Mouse (Mus musculus) left cerebral cortex, postnatal 14 days (tissue): ENCODE measurements around the gene Capn3. TPM values are rescaled to one million over a fixed set of nuclear protein-coding genes. Genes with fewer than 3 reads are reported as not detected.

Source experiments
- DNase-seq, 2 experiments: peaks; one replicate each; pipeline ENCODE4 v3.0.0; 2021 to 2022; ENCODE audit warnings: low spot score in 2 of 2, mixed read lengths in 1 of 2
- intact Hi-C: fragments of 180-260 bp; cut with DNase I; formaldehyde crosslinking; loops from one replicate; pipeline ENCODE4 v1.15.1; 2025
- total RNA-seq, 2 experiments: library from RNA; stranded (reverse); gene quantifications; 2 replicates each; pipeline ENCODE4 v1.2.3; 2021

The Capn3 gene
- total RNA-seq, 2 experiments from 2014 or later = 4.1 to 5.7 TPM

DNA sequence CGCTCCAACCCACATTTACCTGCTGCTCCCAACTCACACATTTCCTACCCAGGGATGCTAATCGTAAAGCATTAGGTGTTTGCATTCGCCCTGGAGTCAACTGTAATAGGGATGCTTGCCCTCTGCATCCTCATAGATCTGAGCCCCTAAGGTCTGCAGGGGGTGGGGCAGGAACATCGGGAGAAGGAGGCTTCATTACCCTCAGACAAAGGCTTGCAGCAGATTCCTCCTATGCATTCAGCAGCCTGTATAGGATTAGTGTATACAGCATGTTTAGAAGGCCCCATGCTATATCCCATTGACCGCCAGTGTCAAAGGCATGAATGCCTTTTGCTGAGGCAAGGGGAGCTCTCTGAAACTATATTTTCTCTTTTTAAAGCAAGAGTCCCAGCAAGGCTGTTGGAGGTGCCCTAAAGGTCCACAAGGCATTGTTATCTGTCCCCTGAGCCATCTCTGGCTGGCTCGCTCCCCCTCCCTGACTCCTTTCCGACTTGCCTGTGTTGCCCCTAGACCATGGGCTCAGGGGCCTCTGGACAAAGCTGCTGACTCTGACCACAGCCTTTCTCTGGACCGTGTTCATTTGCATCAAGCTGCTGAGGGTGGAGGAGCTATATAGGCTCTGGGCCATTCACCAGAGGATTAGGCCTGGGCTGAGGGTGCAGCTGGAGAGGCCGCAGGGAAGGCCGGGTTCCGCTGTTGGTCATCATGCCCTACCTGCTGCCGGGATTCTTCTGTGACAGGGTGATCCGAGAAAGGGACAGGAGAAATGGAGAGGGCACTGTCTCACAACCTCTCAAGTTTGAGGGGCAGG, 20.7 kb downstream of the Capn3 start:
- intact Hi-C loops = loop anchor here (5.0 kb wide), 1 partner anchor 196 kb away; no protein-coding TSS in a partner anchor
- DNase-seq = no peak

DNA sequence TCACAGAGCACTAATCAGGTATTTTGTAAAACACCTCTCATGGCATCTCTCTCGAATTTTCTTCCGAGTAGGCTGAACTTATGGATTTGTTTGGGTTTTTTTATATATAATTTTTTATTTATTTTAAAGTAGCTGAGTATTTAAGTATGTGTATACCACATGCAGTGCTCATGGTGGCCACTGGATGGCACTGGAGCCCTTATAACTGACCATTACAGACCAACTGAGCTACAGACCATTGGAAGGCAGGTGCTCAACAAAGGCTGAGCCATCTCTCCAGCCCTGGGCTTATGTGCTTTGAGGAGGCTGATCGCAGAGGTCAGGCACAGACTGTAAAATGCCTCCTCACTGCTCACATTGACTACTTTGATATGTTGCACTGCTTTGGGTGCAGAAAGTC, 22.8 kb downstream of the Capn3 start:
- intact Hi-C loops = loop anchor here (5.0 kb wide), 1 partner anchor 194 kb away; no protein-coding TSS in a partner anchor
- DNase-seq = peak; percentile 79 to 86

- intact Hi-C loops = no loop called here
These were observed 26.1 kb downstream of the Capn3 start for GRCm38 (mm10) chr2:120481921-120482320.

GRCm38 (mm10) chr2:120482506-120483389, 26.9 kb downstream of the Capn3 start:
- intact Hi-C loops = no loop called here
- no peak for DNase-seq

More at GRCm38 (mm10) chr2:120481921-120482320, 26.1 kb downstream of the Capn3 start:
- DNase-seq = no peak

DNA sequence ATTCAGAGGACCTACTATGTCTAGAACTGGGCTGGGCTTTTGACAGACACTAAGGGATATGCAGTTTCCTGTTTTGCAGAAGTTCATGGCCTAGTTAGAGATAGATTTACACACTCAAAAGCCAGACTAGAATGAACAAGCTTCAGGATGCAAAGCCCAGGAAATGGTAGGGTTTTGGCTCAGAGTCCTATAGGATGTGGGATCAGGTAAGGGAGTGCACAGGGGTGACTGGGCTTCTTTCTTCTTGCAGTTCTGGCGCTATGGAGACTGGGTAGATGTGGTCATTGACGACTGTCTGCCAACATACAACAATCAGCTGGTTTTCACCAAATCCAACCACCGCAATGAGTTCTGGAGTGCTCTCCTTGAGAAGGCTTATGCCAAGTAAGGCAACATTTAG, 28.4 kb downstream of the Capn3 start:
- intact Hi-C loops = no loop called here
- DNase-seq = no peak

DNA sequence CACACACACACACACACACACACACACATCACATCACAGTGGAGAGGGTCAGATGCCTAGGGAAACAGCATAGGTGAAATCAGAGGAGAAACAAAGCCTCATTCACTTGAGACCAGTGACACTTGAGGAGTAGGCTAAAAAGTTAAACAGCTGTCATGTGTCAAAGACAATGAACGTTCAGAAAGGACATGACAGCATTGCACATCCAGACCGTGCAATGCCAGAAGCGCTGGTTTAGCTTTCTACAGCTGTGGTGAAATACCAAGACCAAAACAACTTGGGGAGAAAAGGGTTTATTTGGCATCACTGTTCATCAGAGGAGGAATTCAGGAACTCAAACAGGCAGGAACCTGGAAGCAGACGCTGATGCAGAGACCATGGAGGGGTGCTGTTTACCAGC, 37.4 kb downstream of the Capn3 start:
- no peak for DNase-seq
- intact Hi-C loops = no loop called here

DNA sequence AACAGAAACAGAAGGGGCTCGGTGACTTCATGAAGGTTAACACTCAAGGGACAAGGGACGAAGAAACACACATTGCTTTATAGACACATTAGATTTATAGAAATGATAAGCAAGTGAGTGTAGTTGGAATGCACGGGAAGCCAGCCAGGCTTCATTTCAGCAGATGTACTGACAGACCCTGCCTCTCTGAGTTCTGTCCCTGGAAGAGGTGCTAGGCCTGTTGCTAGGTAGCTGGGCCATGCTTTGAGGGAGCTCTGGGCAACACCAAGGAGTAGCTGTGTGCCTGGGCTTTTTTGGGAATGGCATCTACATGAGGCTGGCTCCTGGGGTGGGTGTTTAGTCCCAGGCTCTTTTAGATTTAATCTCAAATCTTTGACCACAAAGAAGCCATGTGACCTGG, 40.7 kb downstream of the Capn3 start:
- peak; percentile 55 to 77 for DNase-seq
- intact Hi-C loops = no loop called here

- intact Hi-C loops = no loop called here
- no peak for DNase-seq
These were observed 44.2 kb downstream of the Capn3 start for GRCm38 (mm10) chr2:120499971-120500471.

DNA sequence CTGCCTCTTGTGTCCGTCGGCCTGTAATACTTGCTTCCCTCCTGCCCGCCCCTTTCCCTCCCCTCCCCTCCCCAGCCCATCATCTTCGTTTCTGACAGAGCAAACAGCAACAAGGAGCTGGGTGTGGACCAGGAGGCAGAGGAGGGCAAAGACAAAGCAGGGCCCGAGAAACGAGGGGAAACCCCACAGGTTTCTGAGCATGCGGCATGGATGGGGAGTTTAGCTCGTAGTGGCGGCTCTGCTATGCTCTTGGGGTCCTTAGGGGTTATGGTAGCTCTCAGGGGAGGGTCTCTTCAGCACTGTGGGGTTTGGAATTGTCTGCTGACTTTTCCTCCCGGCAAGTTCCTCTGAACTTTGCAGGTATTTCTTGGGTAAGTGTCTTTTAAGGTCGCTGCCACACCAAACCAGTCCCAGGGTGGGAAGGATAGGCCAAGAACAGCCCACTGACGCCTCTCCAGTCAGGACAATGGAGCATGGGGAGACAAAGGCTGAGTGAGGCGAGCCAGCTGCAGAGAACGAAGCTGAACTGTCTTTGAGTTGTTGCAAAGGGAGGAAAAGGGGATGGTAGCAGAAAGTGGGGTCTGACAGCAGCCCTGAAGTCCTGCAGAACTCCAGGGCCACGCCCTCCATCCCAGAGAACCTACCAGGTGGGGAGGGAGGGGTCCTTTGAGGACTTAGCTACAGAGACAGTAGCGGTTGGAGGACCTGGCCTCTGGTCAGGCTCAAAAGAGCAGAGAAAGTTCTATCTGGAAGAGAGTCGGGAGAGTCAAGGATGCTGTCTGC, 45.5 kb downstream of the Capn3 start:
- intact Hi-C loops = no loop called here
- DNase-seq = no peak

DNA sequence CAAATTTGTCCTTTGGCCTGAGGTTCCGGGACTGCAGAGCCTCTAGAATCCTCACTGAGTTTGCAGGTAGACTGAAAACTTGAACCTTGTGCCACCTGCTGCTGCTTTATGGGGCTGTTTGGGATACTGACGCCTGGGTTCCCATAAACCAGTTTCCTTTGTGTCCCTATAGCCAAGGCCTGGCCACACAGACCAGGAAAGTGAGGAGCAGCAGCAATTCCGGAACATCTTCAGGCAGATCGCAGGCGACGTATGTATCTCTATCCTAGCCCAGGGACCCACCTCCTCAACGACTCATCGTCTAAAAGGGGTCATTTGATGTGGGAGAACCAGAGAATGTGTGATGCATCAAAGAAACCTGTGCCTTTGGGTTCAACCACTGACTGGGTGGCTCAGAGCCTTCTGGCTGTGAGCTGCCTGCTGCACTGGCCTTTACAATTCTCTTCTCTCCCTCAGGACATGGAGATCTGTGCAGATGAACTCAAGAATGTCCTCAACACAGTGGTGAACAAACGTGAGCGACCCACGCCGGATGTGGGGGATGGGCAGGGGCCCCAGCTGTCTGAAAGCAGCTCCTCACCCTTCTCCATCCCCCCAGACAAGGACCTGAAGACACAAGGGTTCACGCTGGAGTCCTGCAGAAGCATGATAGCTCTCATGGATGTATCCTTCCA, 46.2 kb downstream of the Capn3 start:
- intact Hi-C loops = no loop called here
- no peak for DNase-seq

DNA sequence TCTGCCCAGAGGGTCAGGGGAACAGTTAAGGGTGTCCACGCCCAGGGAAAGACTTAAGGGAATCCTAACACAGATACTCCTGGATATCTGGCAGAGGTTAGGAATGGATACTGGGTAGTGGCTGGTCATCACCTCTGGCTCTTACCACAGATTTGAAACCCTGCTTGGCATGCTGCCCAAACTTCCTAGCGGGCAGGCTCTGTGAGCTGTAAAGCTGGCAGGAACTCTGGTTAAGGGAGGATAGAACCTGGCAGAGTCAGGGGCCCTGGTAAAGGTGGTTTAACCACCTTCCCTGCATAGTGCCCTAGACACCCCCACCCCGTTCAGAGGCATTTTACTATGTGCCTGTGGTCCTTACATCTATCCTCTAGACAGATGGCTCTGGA, 46.8 kb downstream of the Capn3 start:
- DNase-seq = no peak
- intact Hi-C loops = no loop called here

DNA sequence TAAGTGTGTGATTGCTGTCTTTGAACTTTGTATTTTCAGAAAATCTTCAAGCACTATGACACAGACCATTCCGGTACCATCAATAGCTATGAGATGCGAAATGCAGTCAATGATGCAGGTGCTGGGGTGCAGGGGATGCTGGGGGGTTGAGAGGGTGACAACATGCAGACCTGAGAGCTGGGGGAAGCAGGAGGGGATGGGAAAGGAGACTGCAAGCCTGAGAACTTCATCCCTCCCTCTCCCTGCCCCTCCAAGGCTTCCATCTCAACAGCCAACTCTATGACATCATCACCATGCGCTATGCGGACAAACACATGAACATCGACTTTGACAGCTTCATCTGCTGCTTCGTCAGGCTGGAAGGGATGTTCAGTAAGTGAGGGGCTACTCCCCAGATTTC, 47.3 kb downstream of the Capn3 start:
- intact Hi-C loops = no loop called here
- DNase-seq = no peak

DNA sequence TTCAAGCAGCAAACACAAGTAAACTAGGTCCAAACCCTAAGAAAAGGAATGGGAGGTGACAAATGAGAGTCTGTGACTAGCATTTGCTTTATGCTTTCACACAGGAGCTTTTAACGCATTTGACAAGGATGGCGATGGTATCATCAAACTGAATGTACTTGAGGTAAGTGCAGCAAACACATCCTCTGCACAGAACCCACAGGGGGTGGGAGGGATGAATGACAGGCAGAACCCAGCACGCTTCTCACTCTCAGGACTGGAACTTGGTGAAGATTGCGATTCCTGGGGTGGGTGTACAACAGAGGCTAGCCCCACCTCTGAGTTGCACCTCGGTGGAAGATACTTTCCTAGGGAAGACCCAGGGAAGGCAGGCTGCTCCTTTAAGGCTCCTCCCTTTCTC, 48.2 kb downstream of the Capn3 start:
- intact Hi-C loops = no loop called here
- DNase-seq = no peak

DNA sequence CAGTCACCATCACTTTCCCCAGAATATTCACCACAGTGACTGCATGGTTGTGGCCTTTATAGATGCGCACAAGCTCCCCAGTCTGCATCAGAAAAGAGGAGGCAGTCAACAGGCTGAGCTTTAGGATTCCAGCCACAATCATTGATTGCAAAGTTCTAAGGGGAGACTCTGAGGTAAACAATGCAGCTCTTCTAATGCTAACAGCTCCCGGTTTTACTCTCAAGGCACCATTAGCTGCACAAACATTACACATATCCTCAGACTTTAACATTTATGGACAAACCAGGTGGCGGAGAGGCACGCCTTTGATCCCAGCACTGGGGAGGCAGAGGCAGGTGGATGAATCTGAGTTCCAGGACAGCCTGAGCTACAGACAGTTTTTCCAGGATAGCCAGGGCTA, 58.4 kb downstream of the Capn3 start:
- intact Hi-C loops = no loop called here

DNA sequence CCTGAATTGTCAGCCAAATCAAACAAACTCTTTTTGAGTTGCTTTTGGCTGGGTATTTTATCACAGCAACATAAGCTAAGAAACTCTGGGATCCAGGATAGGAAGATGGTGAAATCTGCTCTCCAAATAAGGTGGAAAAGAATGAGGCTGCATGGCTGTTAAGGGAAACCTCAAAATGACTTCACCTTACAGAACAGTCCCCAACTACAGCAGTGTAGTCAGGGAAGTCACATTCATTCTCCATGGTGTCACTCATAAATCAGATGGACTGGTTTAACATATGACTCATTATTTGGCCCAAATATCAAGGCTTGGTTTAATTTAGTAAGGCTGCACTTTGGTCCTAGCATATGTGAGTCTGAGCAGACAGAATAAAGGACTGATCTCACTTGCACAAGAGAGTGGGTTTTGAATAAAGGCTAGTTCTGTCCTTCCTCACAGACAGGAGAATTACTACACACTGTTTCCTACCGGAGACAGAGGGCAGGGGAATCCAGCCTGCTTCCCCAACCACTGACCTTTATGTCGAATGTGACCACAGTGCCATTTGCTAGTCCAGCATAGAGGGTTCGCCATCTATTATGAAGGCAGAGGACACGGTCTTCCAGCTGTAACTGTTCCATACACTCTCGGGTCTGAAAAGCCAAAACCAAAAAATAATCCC, 62.9 kb downstream of the Capn3 start:
- intact Hi-C loops = no loop called here

More for the DNA sequence above, 58.4 kb downstream of the Capn3 start:
- no peak for DNase-seq

DNA sequence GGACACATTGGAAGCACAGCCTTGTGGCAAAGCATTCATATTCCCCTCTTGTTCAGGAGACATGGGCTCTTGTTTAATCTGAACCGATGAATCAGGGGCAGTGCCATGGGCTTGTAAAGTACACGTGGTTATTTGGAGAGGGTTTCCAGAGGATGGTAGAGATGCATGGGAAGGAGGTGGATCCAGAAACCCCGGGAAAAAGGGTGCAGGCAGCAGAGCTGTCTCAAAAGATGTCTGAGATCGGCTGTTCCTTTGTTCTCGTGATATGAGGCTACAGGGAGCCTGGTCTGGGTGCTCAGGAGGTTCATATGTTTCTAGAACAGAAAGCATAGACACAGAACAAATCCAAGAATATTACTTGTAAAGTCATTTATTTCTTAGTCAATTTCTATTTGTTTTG, 71.0 kb downstream of the Capn3 start:
- intact Hi-C loops = no loop called here
- DNase-seq = no peak

More for the DNA sequence above, 62.9 kb downstream of the Capn3 start:
- no peak for DNase-seq

- intact Hi-C loops = no loop called here
- no peak for DNase-seq
These were observed 73.7 kb downstream of the Capn3 start for GRCm38 (mm10) chr2:120529531-120529930.

GRCm38 (mm10) chr2:120531223-120531622, 75.4 kb downstream of the Capn3 start:
- no peak for DNase-seq
- intact Hi-C loops = loop anchor here (10.0 kb wide), 1 partner anchor 134 kb away; no protein-coding TSS in a partner anchor
